Mouse (Mus musculus) megakaryocyte progenitor cell, adult 5-6 weeks (primary cell): Measurements from ENCODE around the gene Zbtb4. TPM values are rescaled to one million over a fixed set of nuclear protein-coding genes. Genes with fewer than 3 reads are reported as not detected.

Experiments
- ATAC-seq: replicated peaks from 2 replicates; pipeline ENCODE4 v1.8.0; 2016; ENCODE audit warnings: mild to moderate bottlenecking, moderate TSS enrichment, inconsistent platforms; ENCODE audit not compliant: poor library complexity
- total RNA-seq, 2 experiments: library from RNA; stranded (forward) in 1 of 2; stranded (reverse) in 1 of 2; fragments of 157-497, 149-512 nt in 1 of 2; fragments of 200-1000 nt in 1 of 2; gene quantifications; 2 replicates each; pipeline versions ENCODE4 v1.2.3 to v1.2.4; 2015 to 2017

Zbtb4 gene
- total RNA-seq (2015) (1.3 and 1.5 TPM in 2 replicates), total RNA-seq (2017) (0.51 and 0.54 TPM in 2 replicates)

DNA sequence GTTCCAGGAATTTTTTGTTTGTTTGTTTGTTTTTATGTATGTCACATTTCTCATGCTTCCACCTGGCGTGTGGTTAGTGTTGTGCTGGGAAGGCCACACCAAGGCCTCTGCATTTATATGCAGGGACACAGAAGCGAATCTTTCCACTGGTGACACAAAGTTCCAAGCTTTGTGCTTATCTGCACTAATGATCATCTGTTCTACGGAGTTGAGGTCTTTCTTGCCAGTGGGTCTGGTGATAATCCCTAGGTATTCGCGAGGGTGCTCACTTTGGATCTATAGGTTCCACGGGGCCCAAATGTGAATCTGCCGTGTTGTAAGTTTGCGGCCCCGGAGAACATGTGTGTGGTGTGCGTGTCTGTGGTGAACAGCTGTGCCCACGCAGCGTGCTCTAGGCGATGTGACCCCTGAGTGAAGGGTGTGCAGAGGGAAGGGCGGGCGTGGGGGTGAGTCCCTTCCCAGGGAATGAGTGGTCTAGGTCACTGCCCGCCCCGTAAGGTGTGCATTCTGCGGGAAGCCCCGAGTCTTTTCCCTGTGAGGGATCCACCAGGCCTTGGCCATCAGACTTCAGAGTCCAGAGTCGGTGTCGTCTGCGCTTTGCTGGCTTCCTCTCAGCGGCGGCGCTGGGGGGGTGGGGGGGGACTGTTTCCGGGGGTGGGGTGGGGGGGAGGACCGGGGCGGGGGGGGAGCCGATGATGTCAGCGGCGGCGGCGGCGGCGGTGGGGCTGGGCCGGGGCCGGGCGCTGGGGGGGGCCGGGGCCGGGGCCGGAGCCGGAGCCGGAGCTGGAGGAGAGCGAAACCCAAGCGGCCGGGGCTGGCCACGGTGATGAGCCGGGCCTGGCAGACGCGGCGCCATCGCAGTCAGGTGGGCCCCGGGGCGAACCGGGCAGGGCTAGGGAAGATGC lies at the start of gene Zbtb4:
Zbtb4 (plus strand) TSS at position 692 of the 905 bp plus-strand sequence.
- ATAC-seq, result 0 out of 2 replicates have a peak, but pooled peaks have one; percentile 9

DNA sequence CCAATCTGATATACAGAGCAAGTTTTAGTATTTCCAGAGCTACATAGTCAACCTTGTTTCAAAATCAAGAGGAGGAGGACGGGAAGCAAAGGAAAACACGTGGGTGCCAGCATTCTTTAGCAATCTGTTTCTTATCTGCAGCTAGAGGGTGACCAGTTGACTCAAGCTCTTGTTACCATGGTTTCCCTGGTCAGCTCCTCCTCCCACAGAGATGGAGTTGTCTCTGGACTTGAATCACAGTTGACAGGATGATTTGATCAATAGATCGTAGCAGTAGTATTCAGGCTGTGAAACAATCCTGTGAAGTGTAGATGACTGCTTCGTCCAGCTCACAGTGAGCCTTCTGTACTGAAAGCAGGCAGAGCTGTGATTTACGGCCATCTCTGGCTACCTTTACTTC lies 49.8 kb upstream of the Zbtb4 start:
- ATAC-seq, result no peak

DNA sequence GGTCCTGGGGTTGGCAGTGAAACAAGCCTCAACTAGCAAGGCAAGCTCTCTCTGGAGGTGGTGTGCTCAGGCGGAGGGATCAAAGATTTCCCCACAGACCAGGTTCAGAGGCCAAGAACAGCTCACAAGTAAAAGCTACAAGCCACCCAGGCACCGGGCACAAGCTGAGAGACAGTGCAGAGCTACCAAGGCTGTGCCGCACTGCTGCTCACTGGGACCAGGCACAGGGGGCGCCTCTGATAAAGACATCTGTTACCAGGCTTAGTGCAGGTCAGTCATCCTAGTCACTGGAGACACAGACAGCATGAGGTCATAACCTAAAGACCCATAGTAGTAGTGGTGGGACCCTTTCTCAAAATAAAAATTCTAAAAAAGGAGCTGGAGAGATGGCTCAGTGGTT lies 48.8 kb upstream of the Zbtb4 start:
- ATAC-seq, result no peak

DNA sequence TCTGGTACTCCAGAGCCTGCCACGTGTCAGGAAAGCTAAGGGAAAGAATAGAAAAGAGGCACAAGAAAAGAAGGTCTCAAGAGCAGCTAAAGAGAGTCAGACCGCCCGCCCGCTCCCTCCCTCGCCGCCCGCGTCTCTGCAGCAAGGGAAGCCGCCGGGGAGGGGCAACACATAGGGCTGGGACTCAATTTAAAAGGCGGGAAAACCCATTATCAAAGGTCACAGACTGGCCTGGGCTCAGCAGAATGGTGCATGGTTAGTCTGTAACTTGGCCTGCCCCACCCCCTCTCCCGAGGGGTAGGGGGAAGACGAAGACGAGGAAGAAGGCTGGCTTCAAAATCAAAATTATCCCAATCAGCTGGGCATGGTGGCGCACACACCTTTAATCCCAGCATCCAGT lies 47.1 kb upstream of the Zbtb4 start:
- ATAC-seq, result no peak

DNA sequence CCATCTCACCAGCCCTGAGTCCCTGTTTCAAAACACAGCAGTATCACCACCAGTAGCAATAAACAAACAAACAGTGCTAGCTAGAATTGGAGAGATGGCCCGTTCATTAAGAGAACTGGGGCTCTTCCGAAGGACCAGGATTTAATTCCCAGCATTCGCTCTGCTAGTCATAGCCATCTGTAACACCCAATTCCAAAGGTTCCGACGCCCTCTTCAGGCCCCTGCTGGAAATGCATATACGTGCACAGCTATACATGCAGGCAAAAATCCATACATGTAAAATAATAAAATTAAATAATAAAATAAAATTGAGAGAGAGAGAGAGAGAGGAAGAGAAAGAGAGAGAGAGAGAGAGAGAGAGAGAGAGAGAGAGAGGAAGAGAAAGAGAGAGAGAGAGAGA lies 46.3 kb upstream of the Zbtb4 start:
- ATAC-seq, result no peak

DNA sequence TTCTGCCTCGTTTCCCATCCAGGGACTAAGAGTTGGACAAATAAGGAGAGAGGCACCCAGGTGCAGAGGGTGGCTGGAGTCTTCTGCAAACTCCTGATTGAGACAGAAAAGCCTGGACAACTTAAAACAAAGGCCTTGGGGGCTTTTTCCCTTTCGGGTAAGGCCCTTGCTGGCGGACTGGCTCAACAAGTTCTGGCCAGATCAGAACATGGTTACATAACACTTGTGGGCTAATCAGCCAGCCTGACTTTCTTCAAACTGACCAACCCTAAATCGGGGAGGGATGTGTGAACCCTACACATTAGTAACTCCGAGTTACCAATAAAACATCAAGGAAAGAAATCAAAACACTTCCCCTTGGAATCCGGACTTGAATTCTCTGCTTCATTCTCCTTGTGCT lies 44.9 kb upstream of the Zbtb4 start:
- ATAC-seq, result no peak

DNA sequence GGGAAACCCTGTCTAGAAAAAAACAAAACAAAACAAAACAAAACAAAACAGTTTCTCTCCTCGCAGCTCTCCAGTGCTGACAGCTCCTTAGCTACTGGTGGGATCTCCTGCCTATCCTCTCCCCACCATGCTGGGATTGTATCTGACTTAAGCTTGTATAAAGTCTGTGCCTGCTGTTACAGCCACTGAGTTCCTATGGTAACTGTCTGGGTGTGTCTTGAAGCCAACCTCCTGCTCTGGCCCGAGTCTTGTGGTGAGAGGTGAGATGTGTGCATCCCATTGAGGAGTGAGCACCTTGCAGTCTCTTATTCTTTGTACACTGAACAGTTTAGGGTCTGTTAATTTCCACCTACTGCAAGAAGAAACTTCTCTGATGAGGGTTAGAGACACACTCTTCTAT lies 42.6 kb upstream of the Zbtb4 start:
- ATAC-seq, result no peak

DNA sequence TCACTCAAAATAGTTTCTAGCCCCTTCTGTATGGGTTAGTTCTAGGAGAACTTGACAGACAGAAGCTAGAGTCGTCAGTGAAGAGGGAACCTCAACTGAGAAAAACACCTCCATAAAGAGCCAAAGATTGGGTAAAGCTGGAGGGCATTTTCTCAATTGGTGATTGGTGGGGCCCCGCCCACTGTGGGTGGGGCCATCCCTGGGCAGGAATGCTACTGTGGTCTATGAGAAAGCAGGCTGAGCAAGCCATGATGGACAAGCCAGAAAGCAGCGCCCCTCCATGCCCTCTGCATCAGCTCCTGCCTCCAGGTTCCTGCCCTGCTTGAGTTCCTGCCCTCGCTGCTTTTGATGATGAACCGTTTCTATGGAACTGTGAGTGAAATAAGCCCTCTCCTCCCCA lies 39.8 kb upstream of the Zbtb4 start:
- ATAC-seq, result no peak

DNA sequence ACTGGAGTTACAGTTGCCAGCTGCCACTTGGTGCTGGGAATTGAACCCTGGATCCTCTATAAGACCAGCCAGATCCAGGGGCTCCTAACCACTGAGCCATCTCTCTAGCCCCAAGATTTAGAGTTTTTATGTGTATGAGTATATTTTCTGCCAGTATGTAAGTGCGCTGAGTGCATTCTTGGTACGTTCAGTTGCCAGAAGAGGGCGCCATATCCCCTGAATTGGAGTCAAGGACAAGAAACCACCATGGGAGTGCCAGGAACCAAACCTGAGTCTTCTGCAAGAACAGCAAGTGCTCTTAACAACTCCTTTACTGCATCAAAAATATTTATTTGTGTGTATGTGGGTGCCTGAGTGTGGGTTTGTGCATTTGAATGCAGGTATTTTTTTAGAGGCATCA lies 36.6 kb upstream of the Zbtb4 start:
- peak; percentile 74 for ATAC-seq

DNA sequence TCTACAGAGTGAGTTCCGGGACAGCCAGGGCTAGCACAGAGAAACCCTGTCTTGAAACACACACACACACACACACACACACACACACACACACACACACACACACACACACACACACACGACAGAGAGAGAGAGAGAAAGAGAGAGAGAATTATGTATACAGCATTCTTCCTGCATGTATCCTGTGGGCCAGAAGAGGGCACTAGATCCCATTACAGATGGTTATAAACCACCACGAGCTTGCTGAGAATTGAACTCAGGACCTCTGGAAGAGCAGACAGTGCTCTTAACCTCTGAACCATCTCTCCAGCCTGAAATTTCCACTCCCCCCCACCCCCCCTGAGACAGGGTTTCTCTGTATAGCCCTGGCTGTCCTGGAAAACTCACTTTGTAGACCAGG lies 34.3 kb upstream of the Zbtb4 start:
- 0 out of 2 replicates have a peak, but pooled peaks have one; percentile 52 for ATAC-seq

DNA sequence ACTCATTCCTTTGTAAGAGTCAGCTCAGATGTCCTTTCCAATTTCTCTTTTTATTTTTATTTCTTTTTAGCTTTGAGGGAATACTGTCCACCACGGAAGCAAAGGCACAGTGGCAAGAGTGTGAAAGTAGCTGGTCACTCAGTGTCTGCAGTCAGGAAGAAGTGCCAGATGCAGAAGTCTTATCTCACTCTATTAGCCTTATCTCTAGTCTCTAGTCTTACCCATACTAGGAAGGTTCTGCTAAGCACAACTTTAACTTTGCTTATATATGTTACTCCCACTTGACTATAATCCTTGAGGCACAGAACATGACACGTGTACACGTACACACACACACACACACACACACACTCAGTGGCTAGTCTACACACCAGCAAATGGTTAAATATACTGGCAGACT lies 14.1 kb upstream of the Zbtb4 start:
- 0 out of 2 replicates have a peak, but pooled peaks have one; percentile 20 for ATAC-seq

DNA sequence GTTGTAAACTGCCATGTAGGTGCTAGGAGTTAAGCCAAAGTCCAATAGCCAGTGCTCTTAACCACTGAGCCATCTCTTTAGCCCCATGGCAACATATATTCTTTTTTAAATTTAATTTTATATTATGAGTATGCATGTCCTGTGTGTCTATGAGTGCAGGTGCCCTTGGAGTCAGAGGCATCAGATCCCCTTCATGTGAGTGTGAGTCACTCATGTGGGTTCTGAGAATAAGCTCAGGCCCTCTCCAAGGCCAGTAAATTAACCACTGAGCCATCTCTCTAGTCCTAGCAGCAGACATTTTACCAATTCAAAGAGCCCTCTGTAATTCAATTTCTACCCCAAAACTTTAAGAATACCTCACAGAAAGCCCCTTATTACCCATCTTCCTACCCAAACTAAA lies 13.0 kb upstream of the Zbtb4 start:
- no peak for ATAC-seq

DNA sequence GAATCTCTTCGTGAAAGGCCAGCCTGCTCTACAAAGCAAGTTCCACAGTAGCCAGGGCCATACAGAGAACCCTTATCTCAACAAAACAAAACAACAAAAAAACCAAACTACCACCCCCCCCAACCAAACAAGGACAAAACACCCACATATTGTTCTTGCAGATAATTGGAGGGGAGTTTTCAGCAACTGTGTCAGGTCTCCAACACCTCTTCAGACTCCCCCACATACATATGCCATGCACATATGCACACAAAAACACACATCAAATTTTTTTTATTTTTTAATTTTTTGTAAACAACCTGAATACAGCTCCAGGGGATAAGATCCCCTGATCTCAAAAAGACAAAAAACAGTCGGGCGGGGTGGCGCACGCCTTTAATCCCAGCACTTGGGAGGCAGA lies 11.5 kb upstream of the Zbtb4 start:
- no peak for ATAC-seq

DNA sequence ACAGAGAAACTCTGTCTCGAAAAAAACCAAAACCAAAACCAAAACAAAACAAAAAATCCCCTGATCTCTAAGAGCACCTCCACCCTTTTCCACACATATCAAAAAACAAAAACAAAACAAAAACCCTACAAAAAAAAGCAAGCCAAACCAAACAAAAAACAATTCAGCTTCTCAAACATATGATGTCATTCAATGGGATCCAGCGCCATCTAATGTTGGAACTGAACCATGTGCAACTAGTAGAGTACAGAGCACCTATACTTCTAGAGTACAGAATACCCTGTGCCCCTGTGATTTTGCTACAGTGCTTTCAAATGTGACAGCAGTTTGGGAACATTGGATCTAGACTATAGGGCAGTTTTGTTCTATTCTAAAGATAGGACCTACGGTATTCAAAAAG lies 11.0 kb upstream of the Zbtb4 start:
- ATAC-seq, result no peak

DNA sequence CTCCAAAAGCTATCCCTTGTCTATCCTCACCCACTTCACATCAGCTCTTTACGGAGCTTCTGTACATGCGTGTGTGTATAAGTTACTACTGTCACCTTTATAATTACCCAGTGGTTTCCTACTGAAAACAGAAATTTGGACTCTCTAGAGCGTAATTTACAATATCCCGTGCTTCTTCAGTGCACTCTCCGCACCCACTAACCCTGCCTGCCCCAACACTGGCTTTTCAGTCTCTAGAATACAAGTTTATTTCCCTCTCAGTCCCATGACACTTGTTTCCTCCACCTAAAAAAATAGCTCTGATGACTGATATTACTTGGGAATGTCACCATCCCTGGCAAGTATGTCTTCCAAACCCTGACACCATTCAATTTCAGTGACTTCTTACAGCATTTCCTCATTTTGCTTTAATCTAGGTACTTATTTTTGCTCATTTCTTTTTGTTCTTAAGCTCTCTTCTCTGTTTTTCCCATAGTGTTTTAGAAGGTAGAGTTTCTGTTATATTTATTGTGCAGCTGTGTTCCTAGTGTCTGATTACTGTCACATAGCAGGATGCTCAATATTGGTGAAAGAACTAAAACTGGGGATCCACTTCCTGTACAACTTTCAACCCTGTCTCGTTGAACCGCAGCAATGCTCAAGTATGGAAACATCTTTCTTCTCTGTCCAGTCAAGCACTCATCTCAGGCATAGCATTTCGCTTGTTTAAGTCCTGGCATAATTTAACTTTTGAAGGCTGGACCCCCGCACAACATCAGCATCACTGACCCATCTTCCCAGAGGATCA lies 8.2 kb upstream of the Zbtb4 start:
- ATAC-seq, result peak; percentile 1; the same call in 1 of the 2 replicates

DNA sequence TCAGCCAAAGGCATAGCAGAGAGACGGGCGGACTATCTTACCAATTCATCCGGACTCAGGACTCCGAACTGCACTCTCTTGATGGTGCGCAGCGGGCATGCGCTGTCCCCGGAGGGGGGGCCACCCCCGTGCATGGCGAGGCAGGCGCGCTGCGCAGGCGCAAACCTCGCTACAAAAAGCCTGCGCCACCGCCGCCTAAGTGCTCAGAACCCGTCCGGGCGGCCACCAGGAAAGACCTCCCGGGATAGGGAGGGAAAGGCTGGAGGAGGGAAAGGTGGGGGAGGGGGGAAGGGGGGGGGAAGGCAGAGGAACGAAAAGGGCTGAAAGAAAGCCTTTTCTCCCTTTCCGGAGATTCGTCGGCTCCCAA lies 7.6 kb upstream of the Zbtb4 start:
- peak; percentile 57 for ATAC-seq

DNA sequence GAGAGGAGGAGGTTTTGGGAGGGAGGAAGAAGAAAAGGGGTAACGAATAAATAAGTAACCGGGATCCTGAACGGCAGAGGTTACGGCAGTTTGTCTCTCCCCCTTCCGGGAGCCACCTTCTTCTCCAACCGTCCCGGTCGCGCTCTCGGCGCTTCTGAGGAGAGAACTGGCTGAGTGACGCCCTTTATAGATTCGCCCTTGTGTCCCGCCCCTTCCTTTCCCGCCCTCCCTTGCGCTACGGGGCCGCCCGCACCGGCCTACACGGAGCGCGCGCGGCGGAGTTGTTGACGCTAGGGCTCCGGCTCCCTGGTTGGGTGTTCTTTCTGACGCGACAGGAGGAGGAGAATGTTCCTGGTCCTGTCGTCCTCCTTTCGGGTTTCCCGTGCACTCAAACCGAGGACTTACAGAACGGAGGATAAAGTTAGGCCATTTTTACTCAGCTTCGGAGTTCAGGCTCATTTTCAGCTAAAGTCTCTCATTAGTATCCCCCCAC lies 7.2 kb upstream of the Zbtb4 start, which contains the start of gene Polr2a:
Polr2a (minus strand) TSS at position 160 of the 493 bp plus-strand sequence.
- peak; percentile 72 for ATAC-seq

DNA sequence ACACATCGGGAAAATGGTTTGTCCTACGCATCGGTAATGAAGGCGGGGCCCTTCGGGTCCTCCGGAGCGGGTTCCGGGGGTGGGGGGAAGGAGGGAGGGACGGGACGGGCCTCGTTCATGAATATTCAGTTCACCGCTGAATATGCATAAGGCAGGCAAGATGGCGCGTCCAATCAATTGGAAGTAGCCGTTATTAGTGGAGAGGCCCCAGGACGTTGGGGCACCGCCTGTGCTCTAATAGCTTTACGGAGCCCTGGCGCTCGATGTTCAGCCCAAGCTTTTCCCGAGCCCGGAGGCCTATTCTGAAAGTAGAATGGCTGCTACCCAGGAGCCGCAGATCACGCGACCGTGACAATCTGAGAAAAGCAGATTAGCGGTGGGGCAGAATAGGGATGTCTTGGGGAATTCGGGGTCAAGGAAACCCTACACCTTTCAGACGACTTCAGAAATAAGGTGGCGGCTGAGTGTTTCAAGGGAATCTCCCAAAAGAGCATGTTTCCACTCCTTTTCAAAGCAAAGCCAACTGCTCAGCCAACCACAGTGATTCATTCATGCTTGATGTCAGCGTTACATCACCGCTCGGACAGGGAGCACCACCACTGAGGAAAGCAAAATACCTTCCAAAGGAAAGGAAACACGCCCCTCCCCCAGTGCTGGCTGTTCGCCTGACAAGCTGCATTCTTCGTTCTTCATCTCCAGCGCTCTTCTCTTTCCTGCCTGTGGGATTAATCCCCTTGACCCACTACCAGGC lies 6.6 kb upstream of the Zbtb4 start:
- peak; percentile 57 for ATAC-seq

DNA sequence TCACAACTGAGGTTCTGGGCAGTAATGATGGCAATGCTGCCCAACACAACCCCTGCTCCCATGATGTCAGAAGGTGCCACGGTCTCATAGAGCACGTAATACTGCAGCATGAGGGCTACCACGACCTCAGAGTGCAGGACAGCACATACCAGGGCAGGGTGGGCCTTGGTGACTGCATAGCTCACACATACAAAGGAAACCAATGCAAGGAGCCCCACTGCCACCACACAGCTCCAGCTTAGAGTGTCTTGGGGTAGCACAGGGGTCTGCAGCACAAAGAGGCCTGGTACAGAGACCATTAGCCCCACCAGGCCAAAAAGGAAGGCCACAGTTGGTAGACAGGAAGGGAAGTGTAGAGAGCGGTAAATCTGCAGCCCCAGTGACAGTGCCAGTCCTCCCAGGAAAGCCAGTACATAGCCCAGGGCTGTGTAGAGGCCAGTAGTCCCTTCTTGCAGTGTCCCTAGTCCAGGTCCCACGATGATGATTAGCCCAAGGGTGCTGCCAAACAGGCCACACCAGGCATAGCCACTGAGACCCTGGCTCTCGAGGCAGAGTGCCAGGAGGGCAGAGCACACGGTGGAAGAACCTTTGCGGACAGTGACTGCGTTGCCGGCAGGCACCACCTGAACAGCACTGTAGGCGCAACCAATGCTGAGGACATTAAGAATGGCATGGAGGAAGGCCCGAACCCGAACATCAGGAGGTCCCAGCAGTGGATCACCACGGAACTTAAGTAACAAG lies 5.4 kb upstream of the Zbtb4 start:
- ATAC-seq, result no peak

DNA sequence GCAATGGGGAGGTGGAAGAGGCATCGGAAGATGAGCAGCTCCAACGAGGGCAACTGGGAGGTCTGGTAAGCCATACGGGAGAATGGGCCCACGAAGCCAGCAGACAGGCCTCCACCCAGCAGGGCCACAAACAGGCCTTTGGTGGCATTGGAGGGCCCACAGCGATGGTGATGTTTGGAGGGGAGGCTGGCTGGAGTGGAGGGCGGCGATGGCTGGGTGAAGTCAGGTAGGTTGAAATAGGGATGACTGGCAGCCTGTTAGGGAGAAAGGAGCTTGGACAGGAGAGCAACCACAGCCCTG lies 4.9 kb upstream of the Zbtb4 start:
- ATAC-seq, result no peak
